In the genomic region with DNA sequence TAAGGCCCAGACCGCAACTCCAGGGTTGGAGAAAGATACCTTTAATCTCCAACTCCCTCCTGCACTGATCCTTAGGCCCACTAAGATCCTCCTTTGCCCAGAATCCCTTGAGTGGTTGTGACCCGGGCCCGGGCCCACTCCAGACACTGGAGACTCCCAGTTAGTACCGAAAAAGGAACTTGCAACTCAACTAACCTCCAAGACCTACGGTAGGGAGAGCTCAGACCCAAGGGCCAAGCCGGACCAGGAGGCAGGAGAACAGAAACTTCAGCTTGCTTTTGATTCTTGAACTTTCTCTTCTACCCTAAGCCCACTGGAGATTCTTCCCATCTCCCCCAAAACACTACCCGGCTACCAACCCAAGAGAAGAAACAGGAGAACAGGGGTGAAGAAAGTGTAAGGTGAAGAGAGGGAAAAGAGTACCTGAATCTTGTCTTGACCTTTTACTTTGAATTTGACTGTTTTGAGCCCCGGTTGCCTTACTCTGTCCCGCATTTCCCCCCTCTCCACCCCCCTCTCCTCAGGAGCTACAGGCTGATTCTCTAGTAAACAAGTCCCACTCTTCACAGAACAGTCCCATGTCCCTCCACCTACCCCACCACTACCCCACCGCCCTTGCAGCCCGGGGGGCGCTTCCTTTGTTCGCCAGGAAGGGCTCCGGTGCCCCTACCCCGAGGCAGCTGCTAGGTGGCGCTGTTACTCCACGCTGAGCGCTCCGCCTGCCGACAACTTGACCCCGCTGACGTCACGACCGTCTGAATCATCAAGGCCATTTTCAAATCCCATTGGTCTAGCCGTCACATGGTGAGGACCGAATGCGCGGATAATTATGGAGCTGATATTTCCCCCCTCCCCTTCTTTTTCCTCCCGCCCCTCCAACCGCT, we compare ENCODE assay signal across 9 mouse cellular contexts. TPM values are rescaled to one million over a fixed set of nuclear protein-coding genes. Genes with fewer than 3 reads are reported as not detected.
DNase-seq lines count a peak whose midpoint lies in the region; ATAC-seq and TF ChIP-seq lines count a peak whose summit lies in the region.
"Had no signal": no experiment of that assay in that cellular context is flagged by ENCODE, and none has a peak within 500 bp of the region (broad histone marks: within the 10 kb centered on the region; RNA-seq: fewer than 3 reads in every experiment).

No protein-coding gene starts in this region.

- H3K4me2 ChIP-seq in forebrain, embryonic 16.5 days (ENCODE audit: low read length), result peak overlapping the region; percentile 28; the same call in 1 of the 2 replicates
- no peak overlapping the region for H3K4me2 ChIP-seq in hindbrain, postnatal 0 days (ENCODE audit: low read depth, low read length)
- peak overlapping the region; percentile 27; the same call in 1 of the 2 replicates for H3K4me2 ChIP-seq in liver, embryonic 12.5 days

- 3% methylated on average over 29 of the region's 30 CpGs for WGBS in forebrain, embryonic 16.5 days
- 2% methylated on average over 29 of the region's 30 CpGs for WGBS in hindbrain, postnatal 0 days
- WGBS in liver, embryonic 12.5 days (ENCODE audit: insufficient replicate concordance), result 4% methylated on average over 29 of the region's 30 CpGs

- peaks cover 95% of the 10 kb centered on the region for H3K27me3 ChIP-seq in E14TG2a.4 (ENCODE audit: insufficient read depth, low read length)
- H3K27me3 ChIP-seq in forebrain, embryonic 16.5 days (replicated peaks; ENCODE audit: control insufficient read depth, insufficient read depth, low read length), result peaks cover 95% of the 10 kb centered on the region
- H3K27me3 ChIP-seq in hindbrain, postnatal 0 days (ENCODE audit: insufficient read depth, low read length), result peaks cover 96% of the 10 kb centered on the region
- H3K27me3 ChIP-seq in liver, embryonic 12.5 days (replicated peaks), result peaks cover 98% of the 10 kb centered on the region

- H3K4me1 ChIP-seq in E14TG2a.4 (replicated peaks; ENCODE audit: low read depth, low read length), result peaks cover 46% of the 10 kb centered on the region
- no peaks in the 10 kb centered on the region; the same call in 1 of the 2 replicates for H3K4me1 ChIP-seq in forebrain, embryonic 16.5 days (replicated peaks; ENCODE audit: control insufficient read depth, insufficient read depth, low read length)
- no peaks in the 10 kb centered on the region for H3K4me1 ChIP-seq in hindbrain, postnatal 0 days (ENCODE audit: insufficient read depth, low read length)
- no peaks in the 10 kb centered on the region for H3K4me1 ChIP-seq in liver, embryonic 12.5 days

- peak overlapping the region; percentile 65 for H3K4me3 ChIP-seq in E14TG2a.4 (replicated peaks; ENCODE audit: low read length)
- H3K4me3 ChIP-seq in forebrain, embryonic 16.5 days (replicated peaks; ENCODE audit: low read length), result peak overlapping the region; percentile 19
- H3K4me3 ChIP-seq in hindbrain, postnatal 0 days (ENCODE audit: low read length), result no peak overlapping the region
- peak overlapping the region; percentile 9; the same call in 1 of the 2 replicates for H3K4me3 ChIP-seq in liver, embryonic 12.5 days

- H3K36me3 ChIP-seq in E14TG2a.4 (ENCODE audit: insufficient read depth, low read length), result no peaks in the 10 kb centered on the region
- no peaks in the 10 kb centered on the region for H3K36me3 ChIP-seq in forebrain, embryonic 16.5 days (ENCODE audit: control insufficient read depth, insufficient read depth)
- no peaks in the 10 kb centered on the region for H3K36me3 ChIP-seq in hindbrain, postnatal 0 days (ENCODE audit: insufficient read depth, low read length)
- no peaks in the 10 kb centered on the region for H3K36me3 ChIP-seq in liver, embryonic 12.5 days

- H3K9ac ChIP-seq in forebrain, embryonic 16.5 days (replicated peaks; ENCODE audit: low read depth, low read length), result no peak overlapping the region
- H3K9ac ChIP-seq in hindbrain, postnatal 0 days (replicated peaks; ENCODE audit: low read length), result no peak overlapping the region
- no peak overlapping the region for H3K9ac ChIP-seq in liver, embryonic 12.5 days

- peak; percentile 78 for TF ChIP-seq CTCF in E14TG2a.4 (conservative IDR thresholded peaks at IDR 0.05; ENCODE audit: low read length)
- TF ChIP-seq CTCF in hindbrain, postnatal 0 days (IDR thresholded peaks at IDR 0.05; ENCODE audit: low read depth), result peak; percentile 70

- DNase-seq in adrenal gland, adult 8-10 months, result peak; percentile 73
- peak; percentile 76 for DNase-seq in hindbrain, postnatal 0 days (ENCODE audit: low spot score)
- DNase-seq in neural tube, embryonic 10.5 days (ENCODE audit: extremely low spot score, low spot score), result peak; percentile 97
- DNase-seq in thymus, postnatal 0 days (ENCODE audit: low spot score), result peak; percentile 52
- DNase-seq in layer of hippocampus, adult 9-10 months (ENCODE audit: low spot score), result no peak

- no peaks in the 10 kb centered on the region for H3K9me3 ChIP-seq in E14TG2a.4 (ENCODE audit: low read length)
- H3K9me3 ChIP-seq in forebrain, embryonic 16.5 days (ENCODE audit: control insufficient read depth, low read length), result no peaks in the 10 kb centered on the region
- no peaks in the 10 kb centered on the region for H3K9me3 ChIP-seq in hindbrain, postnatal 0 days (ENCODE audit: low read length)
- no peaks in the 10 kb centered on the region for H3K9me3 ChIP-seq in liver, embryonic 12.5 days (replicated peaks)

- no peak overlapping the region for H3K27ac ChIP-seq in forebrain, embryonic 16.5 days (ENCODE audit: low read length)
- no peak overlapping the region for H3K27ac ChIP-seq in hindbrain, postnatal 0 days
- no peak overlapping the region for H3K27ac ChIP-seq in liver, embryonic 12.5 days

- ATAC-seq in forebrain, embryonic 16.5 days, result 0 out of 2 replicates have a peak, but pooled peaks have one; percentile 38
- ATAC-seq in hindbrain, postnatal 0 days, result peak; percentile 45; the same call in 1 of the 2 replicates
- no peak for ATAC-seq in liver, embryonic 12.5 days

RNA-seq across cellular contexts. Expression of a gene that starts 0.5 kb away (rescaled TPM):
- total RNA-seq in adrenal gland, adult 8-10 months (2022), result under 1 TPM in 2 of 4 experiments, not detected in 2; 0.12 to 0.17 TPM
- not detected in 2 replicates for polyA plus RNA-seq in forebrain, embryonic 16.5 days (2015; fragmentation: Nextera tagmentation; extraction: Ambion mirVana)
- total RNA-seq in hindbrain, postnatal 0 days (2014; rRNA removed), result not detected in 2 replicates
- polyA plus RNA-seq in hindbrain, postnatal 0 days (2015; fragmentation: Nextera tagmentation; extraction: Ambion mirVana), result not detected in 2 replicates
- polyA plus RNA-seq in liver, embryonic 12.5 days (2016; fragmentation: Nextera tagmentation; extraction: Ambion mirVana), result not detected in 2 replicates
- polyA plus RNA-seq in thymus, postnatal 0 days (2015; fragmentation: Nextera tagmentation; extraction: Ambion mirVana), result not detected in 2 replicates
- polyA plus RNA-seq: heart, embryonic 16.5 days had no signal

RNA-seq across cellular contexts. Expression of a gene that starts 1.1 kb away (rescaled TPM):
- 10 to 100 TPM in 2 of 4 experiments, 1 to 10 TPM in 2; 6.4 to 16.0 (median 11.4) TPM for total RNA-seq in adrenal gland, adult 8-10 months (2022)
- polyA plus RNA-seq in forebrain, embryonic 16.5 days (2015; fragmentation: Nextera tagmentation; extraction: Ambion mirVana), result not detected in 2 replicates
- 5.4 and 8.7 TPM in 2 replicates for total RNA-seq in hindbrain, postnatal 0 days (2014; rRNA removed)
- polyA plus RNA-seq in hindbrain, postnatal 0 days (2015; fragmentation: Nextera tagmentation; extraction: Ambion mirVana), result 6.4 and 7.3 TPM in 2 replicates
- 0.92 and 1.2 TPM in 2 replicates for polyA plus RNA-seq in liver, embryonic 12.5 days (2016; fragmentation: Nextera tagmentation; extraction: Ambion mirVana)
- polyA plus RNA-seq in thymus, postnatal 0 days (2015; fragmentation: Nextera tagmentation; extraction: Ambion mirVana), result 0.16 TPM in 1 of 2 replicates, not detected in the other

RNA-seq across cellular contexts. Expression of a gene that starts 10.1 kb away (rescaled TPM):
- under 1 TPM; 0.52 to 0.99 (median 0.83) TPM for total RNA-seq in adrenal gland, adult 8-10 months (2022)
- not detected in 2 replicates for polyA plus RNA-seq in forebrain, embryonic 16.5 days (2015; fragmentation: Nextera tagmentation; extraction: Ambion mirVana)
- not detected in 2 replicates for total RNA-seq in hindbrain, postnatal 0 days (2014; rRNA removed)
- polyA plus RNA-seq in hindbrain, postnatal 0 days (2015; fragmentation: Nextera tagmentation; extraction: Ambion mirVana), result not detected in 2 replicates
- 0.07 TPM in 1 of 2 replicates, not detected in the other for polyA plus RNA-seq in liver, embryonic 12.5 days (2016; fragmentation: Nextera tagmentation; extraction: Ambion mirVana)
- not detected in 2 replicates for polyA plus RNA-seq in thymus, postnatal 0 days (2015; fragmentation: Nextera tagmentation; extraction: Ambion mirVana)
- polyA plus RNA-seq: heart, embryonic 16.5 days had no signal

RNA-seq across cellular contexts. Expression of a gene that starts 11.9 kb away (rescaled TPM):
- not detected for total RNA-seq in adrenal gland, adult 8-10 months (2022)
- polyA plus RNA-seq in forebrain, embryonic 16.5 days (2015; fragmentation: Nextera tagmentation; extraction: Ambion mirVana), result not detected in 2 replicates
- not detected in 2 replicates for total RNA-seq in hindbrain, postnatal 0 days (2014; rRNA removed)
- not detected in 2 replicates for polyA plus RNA-seq in hindbrain, postnatal 0 days (2015; fragmentation: Nextera tagmentation; extraction: Ambion mirVana)
- not detected in 2 replicates for polyA plus RNA-seq in liver, embryonic 12.5 days (2016; fragmentation: Nextera tagmentation; extraction: Ambion mirVana)
- polyA plus RNA-seq in thymus, postnatal 0 days (2015; fragmentation: Nextera tagmentation; extraction: Ambion mirVana), result 0.09 TPM in 1 of 2 replicates, not detected in the other
- polyA plus RNA-seq: heart, embryonic 16.5 days had no signal

RNA-seq across cellular contexts. Expression of a gene that starts 24.3 kb away (rescaled TPM):
- total RNA-seq in adrenal gland, adult 8-10 months (2022), result 10 to 100 TPM; 30.1 to 35.8 (median 32.2) TPM
- polyA plus RNA-seq in forebrain, embryonic 16.5 days (2015; fragmentation: Nextera tagmentation; extraction: Ambion mirVana), result not detected in 2 replicates
- total RNA-seq in hindbrain, postnatal 0 days (2014; rRNA removed), result 0.26 TPM in 1 of 2 replicates, not detected in the other
- not detected in 2 replicates for polyA plus RNA-seq in hindbrain, postnatal 0 days (2015; fragmentation: Nextera tagmentation; extraction: Ambion mirVana)
- polyA plus RNA-seq in liver, embryonic 12.5 days (2016; fragmentation: Nextera tagmentation; extraction: Ambion mirVana), result 0.08 and 0.22 TPM in 2 replicates
- polyA plus RNA-seq in thymus, postnatal 0 days (2015; fragmentation: Nextera tagmentation; extraction: Ambion mirVana), result not detected in 2 replicates
- polyA plus RNA-seq: heart, embryonic 16.5 days had no signal
